Mouse (Mus musculus) midbrain, embryonic 13.5 days (tissue): Measurements from ENCODE around the gene Wdr95. TPM values are rescaled to one million over a fixed set of nuclear protein-coding genes. Genes with fewer than 3 reads are reported as not detected.

ENCODE experiments used
- ATAC-seq: fragments of 200-750 bp; cut with Nextera tagmentation; 2 replicates; pipeline ENCODE4 v1.8.0; 2017; ENCODE audit warnings: mild to moderate bottlenecking, moderate TSS enrichment, moderate library complexity
- H3K27ac ChIP-seq: fragments of 300-500 bp; sonication (generic); 2 replicates; pipeline ENCODE4 v1.5.1; 2015; ENCODE audit warnings: inconsistent platforms, mild to moderate bottlenecking, moderate library complexity
- H3K27me3 ChIP-seq: fragments of 300-500 bp; sonication (generic); 2 replicates; pipeline ENCODE4 v1.6.1; 2015; ENCODE audit warnings: mild to moderate bottlenecking, inconsistent platforms
- H3K36me3 ChIP-seq: fragments of 300-500 bp; sonication (generic); 2 replicates; pipeline ENCODE4 v1.6.1; 2015; ENCODE audit warnings: mild to moderate bottlenecking, inconsistent platforms
- H3K4me1 ChIP-seq: fragments of 300-500 bp; sonication (generic); replicated peaks from 2 replicates; pipeline ENCODE4 v1.6.1; 2015; ENCODE audit warnings: inconsistent platforms
- H3K4me2 ChIP-seq: fragments of 300-500 bp; sonication (generic); replicated peaks from 2 replicates; pipeline ENCODE4 v1.6.1; 2015; ENCODE audit warnings: moderate library complexity, mild to moderate bottlenecking, inconsistent platforms
- H3K4me3 ChIP-seq: fragments of 300-500 bp; sonication (generic); replicated peaks from 2 replicates; pipeline ENCODE4 v1.5.1; 2015; ENCODE audit warnings: mild to moderate bottlenecking, inconsistent platforms
- H3K9ac ChIP-seq: fragments of 300-500 bp; sonication (generic); replicated peaks from 2 replicates; pipeline ENCODE4 v1.6.1; 2015; ENCODE audit warnings: mild to moderate bottlenecking, inconsistent platforms
- H3K9me3 ChIP-seq: fragments of 300-500 bp; sonication (generic); 2 replicates; pipeline ENCODE4 v1.6.1; 2016; ENCODE audit warnings: mild to moderate bottlenecking, inconsistent platforms
- WGBS: fragments of 180-500 bp; shearing (Covaris S2); methylation state at CpG from one replicate; pipeline ENCODE4 v1.1.7; 2015; 5-methylcytosine and 5-hydroxymethylcytosine counted together
- polyA plus RNA-seq: library from polyadenylated mRNA; unstranded; fragments of >200 nt; fragmentation: Nextera tagmentation; extraction: Ambion mirVana; gene quantifications from 2 replicates; pipeline ENCODE4 v1.2.1, GENCODE M21; 2015

Wdr95 gene
- polyA plus RNA-seq, 1 experiment from 2014 or later, result 0.11 TPM

DNA sequence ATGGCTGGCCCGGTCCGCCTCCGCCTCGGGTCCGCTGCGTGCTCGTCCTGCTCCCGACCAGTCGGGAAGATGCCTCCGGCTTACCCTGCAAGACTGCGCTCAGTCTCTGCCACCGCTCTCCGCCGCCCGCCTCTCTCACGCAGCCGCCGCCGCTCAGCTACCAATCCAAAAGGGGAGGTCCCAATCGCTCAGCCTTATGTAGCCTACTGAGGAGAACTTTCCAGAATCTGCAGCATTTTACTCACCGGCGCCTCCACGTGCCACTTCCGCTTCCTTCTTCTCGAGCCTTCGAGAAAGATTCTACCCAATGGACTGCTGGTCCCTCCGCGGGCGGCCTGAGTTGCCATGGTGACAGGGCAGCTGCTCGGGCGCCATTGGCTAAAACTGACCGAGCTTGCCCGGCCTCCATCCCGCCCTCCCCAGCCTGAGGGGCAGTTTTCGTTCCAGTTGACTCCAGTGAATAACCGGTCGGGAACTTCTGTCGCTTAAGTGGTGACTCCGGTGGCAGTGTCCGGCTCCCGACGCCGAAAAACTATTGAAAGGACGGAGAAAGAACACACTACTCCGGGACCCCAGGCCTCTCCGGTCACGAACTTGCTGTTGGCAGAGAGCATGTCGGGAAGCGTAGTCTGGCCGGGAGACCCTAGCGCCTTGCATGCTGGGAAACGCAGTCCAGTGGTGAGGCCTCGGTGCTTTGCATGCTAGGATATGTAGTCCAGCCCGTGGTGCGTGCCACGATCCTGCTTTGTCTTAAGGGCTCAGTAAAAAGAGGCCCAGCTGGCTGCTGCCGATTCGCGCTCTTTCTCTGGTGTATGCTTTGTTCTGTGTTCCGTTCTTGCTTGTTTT, 107.8 kb downstream of the Wdr95 start, which contains the start of gene Hsph1:
Gene Hsph1, minus strand, starts transcription at position 302 of the 846 bp plus-strand sequence.
- peak within 1 kb of the TSS; percentile 96 for H3K4me2 ChIP-seq
- peaks cover 31% of the 10 kb centered on the region for H3K4me1 ChIP-seq
- peak within 1 kb of the TSS; percentile 83 for H3K27ac ChIP-seq
- H3K36me3 ChIP-seq, result peaks cover 24% of the 10 kb centered on the region
- under 1% methylated on average over 60 of the region's 60 CpGs for WGBS
- ATAC-seq, result peak; percentile 99
- peak within 1 kb of the TSS; percentile 76 for H3K9ac ChIP-seq
- H3K27me3 ChIP-seq, result no peaks in the 10 kb centered on the region
- no peaks in the 10 kb centered on the region for H3K9me3 ChIP-seq
- peak within 1 kb of the TSS; percentile 66 for H3K4me3 ChIP-seq

GRCm38 (mm10) chr5:149637306-149637705, 108.8 kb downstream of the Wdr95 start:
- H3K27ac ChIP-seq, result no peak overlapping the region
- peak overlapping the region; percentile 67; the same call in 1 of the 2 replicates for H3K9ac ChIP-seq
- 54% methylated on average over 8 of the region's 8 CpGs for WGBS

GRCm38 (mm10) chr5:149641277-149641892, 112.9 kb downstream of the Wdr95 start:
- Histone ChIP-seq H3K4me3 (no peak overlapping the region), H3K27ac (no peak overlapping the region), H3K4me2 (no peak overlapping the region), H3K36me3 (no peaks in the 10 kb centered on the region), H3K4me1 (peaks cover 5% of the 10 kb centered on the region), H3K9ac (no peak overlapping the region), H3K27me3 (no peaks in the 10 kb centered on the region), H3K9me3 (no peaks in the 10 kb centered on the region)
- no peak for ATAC-seq
- WGBS, result 89% methylated on average over 8 of the region's 8 CpGs

More at GRCm38 (mm10) chr5:149637306-149637705, 108.8 kb downstream of the Wdr95 start:
- Histone ChIP-seq H3K4me1 (peaks cover 31% of the 10 kb centered on the region), H3K4me3 (peak overlapping the region; percentile 66), H3K9me3 (no peaks in the 10 kb centered on the region), H3K36me3 (peaks cover 14% of the 10 kb centered on the region), H3K4me2 (peak overlapping the region; percentile 96), H3K27me3 (no peaks in the 10 kb centered on the region)
- ATAC-seq, result no peak

- WGBS, result 54% methylated on average over 6 of the region's 6 CpGs
- peaks cover 9% of the 10 kb centered on the region for H3K4me1 ChIP-seq
Measured at GRCm38 (mm10) chr5:149642366-149642765, 113.9 kb downstream of the Wdr95 start.

GRCm38 (mm10) chr5:149642783-149643509, 114.5 kb downstream of the Wdr95 start:
- Histone ChIP-seq H3K27ac (no peak overlapping the region), H3K4me3 (no peak overlapping the region), H3K9ac (no peak overlapping the region), H3K4me1 (peaks cover 13% of the 10 kb centered on the region), H3K27me3 (no peaks in the 10 kb centered on the region), H3K36me3 (no peaks in the 10 kb centered on the region), H3K4me2 (no peak overlapping the region), H3K9me3 (no peaks in the 10 kb centered on the region)
- 89% methylated on average over 11 of the region's 11 CpGs for WGBS
- ATAC-seq, result no peak

More at GRCm38 (mm10) chr5:149642366-149642765, 113.9 kb downstream of the Wdr95 start:
- no peak overlapping the region for H3K4me2 ChIP-seq
- no peak overlapping the region for H3K4me3 ChIP-seq
- no peak overlapping the region for H3K27ac ChIP-seq
- no peaks in the 10 kb centered on the region for H3K36me3 ChIP-seq
- H3K27me3 ChIP-seq, result no peaks in the 10 kb centered on the region
- H3K9me3 ChIP-seq, result no peaks in the 10 kb centered on the region
- 0 out of 2 replicates have a peak, but pooled peaks have one; percentile 48 for ATAC-seq
- no peak overlapping the region for H3K9ac ChIP-seq

- H3K4me2 ChIP-seq, result no peak overlapping the region
- WGBS, result 65% methylated on average over 8 of the region's 8 CpGs
Measured at GRCm38 (mm10) chr5:149647367-149648115, 119.1 kb downstream of the Wdr95 start.

GRCm38 (mm10) chr5:149648196-149648595, 119.7 kb downstream of the Wdr95 start:
- 79% methylated on average over 4 of the region's 4 CpGs for WGBS
- H3K27me3 ChIP-seq, result no peaks in the 10 kb centered on the region
- no peak overlapping the region for H3K4me2 ChIP-seq
- H3K36me3 ChIP-seq, result no peaks in the 10 kb centered on the region
- H3K4me1 ChIP-seq, result peaks cover 26% of the 10 kb centered on the region
- no peak overlapping the region for H3K9ac ChIP-seq
- ATAC-seq, result no peak
- H3K4me3 ChIP-seq, result no peak overlapping the region
- no peaks in the 10 kb centered on the region for H3K9me3 ChIP-seq
- no peak overlapping the region for H3K27ac ChIP-seq

More at GRCm38 (mm10) chr5:149647367-149648115, 119.1 kb downstream of the Wdr95 start:
- peak; percentile 70 for ATAC-seq
- Histone ChIP-seq H3K27me3 (no peaks in the 10 kb centered on the region), H3K4me3 (no peak overlapping the region), H3K9me3 (no peaks in the 10 kb centered on the region), H3K9ac (no peak overlapping the region), H3K27ac (no peak overlapping the region), H3K4me1 (peaks cover 26% of the 10 kb centered on the region), H3K36me3 (no peaks in the 10 kb centered on the region)

DNA sequence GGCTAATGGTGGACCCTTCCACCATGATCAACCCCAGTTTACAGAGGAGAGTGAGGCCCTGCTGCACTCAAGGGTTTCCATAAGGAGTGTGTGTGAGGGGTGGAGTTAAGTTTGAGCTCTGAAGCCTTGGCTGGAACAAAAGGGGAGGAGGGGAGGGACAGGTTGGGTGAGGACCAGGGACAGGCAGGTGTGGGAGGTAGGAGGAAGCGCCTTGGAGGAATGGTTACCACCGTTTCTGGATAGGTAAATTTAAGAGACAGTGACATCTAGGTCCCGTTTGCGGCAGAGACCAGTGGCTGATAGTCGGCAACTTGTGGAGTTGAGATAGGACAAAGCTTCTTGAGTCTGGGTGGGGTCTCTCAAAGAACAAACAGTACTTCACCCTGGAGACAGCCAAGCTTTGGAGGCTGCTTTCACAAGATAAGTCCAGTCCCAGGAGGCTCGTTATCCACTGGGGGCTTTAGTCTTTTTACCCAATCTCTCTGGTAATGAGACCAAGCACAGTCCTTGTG, 120.5 kb downstream of the Wdr95 start:
- Histone ChIP-seq H3K9me3 (no peaks in the 10 kb centered on the region), H3K4me1 (peaks cover 26% of the 10 kb centered on the region), H3K9ac (no peak overlapping the region), H3K4me3 (no peak overlapping the region), H3K27me3 (no peaks in the 10 kb centered on the region), H3K36me3 (no peaks in the 10 kb centered on the region), H3K4me2 (no peak overlapping the region), H3K27ac (no peak overlapping the region)
- 71% methylated on average over 6 of the region's 6 CpGs for WGBS
- ATAC-seq, result no peak

GRCm38 (mm10) chr5:149649499-149650178, 121.2 kb downstream of the Wdr95 start:
- H3K9me3 ChIP-seq, result no peaks in the 10 kb centered on the region
- WGBS, result 80% methylated on average over 14 of the region's 14 CpGs
- no peaks in the 10 kb centered on the region for H3K27me3 ChIP-seq
- no peak overlapping the region for H3K4me2 ChIP-seq
- H3K4me3 ChIP-seq, result no peak overlapping the region
- no peaks in the 10 kb centered on the region for H3K36me3 ChIP-seq
- no peak overlapping the region for H3K9ac ChIP-seq
- H3K27ac ChIP-seq, result no peak overlapping the region
- ATAC-seq, result no peak
- H3K4me1 ChIP-seq, result peaks cover 26% of the 10 kb centered on the region

DNA sequence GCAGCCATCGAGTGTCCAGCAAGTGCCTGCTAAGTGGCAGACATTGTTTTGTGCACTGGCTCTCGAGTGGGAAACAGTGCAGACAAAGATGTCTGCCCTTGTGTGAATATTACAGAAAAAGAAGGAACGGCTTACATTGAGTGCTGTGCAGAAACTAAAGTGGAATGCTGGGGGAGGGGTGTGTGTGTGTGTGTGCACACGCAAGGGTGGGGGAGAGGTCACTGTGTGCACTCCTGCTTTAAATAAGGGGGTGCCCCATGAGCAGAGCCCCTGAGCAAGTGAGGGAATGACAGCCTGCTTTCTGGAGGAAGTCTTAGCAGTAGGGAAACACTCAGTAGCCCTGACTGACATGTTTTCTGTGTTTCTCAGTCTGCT, 121.7 kb downstream of the Wdr95 start:
- Histone ChIP-seq H3K9ac (no peak overlapping the region), H3K4me1 (peaks cover 26% of the 10 kb centered on the region), H3K4me2 (no peak overlapping the region), H3K9me3 (no peaks in the 10 kb centered on the region), H3K4me3 (no peak overlapping the region), H3K27me3 (no peaks in the 10 kb centered on the region), H3K36me3 (no peaks in the 10 kb centered on the region), H3K27ac (no peak overlapping the region; the same call in 1 of the 2 replicates)
- WGBS, result 72% methylated on average over 4 of the region's 4 CpGs
- ATAC-seq, result no peak

DNA sequence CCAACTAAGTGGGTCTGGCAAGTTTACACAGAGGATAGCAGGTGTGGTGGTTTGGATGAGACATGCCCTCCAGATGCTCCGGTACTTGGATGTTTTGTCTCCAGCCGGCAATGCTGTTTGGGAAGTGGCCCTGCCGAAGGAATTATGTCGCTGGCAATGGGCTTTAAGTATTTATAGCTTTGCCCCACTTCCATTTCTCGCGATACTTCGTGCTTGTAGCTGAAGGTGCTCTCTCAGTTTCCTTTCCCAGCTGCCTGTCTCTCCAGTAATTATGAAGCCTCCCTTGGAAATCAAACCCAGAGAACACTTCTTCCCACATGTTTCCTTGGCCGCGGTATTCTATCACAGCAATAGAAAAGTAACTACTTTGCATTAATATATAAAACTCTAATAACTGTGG, 127.2 kb downstream of the Wdr95 start:
- H3K27me3 ChIP-seq, result no peaks in the 10 kb centered on the region
- no peaks in the 10 kb centered on the region for H3K9me3 ChIP-seq
- no peak overlapping the region for H3K4me3 ChIP-seq
- 0 out of 2 replicates have a peak, but pooled peaks cover 3% of the 10 kb centered on the region for H3K4me1 ChIP-seq
- H3K4me2 ChIP-seq, result no peak overlapping the region
- no peak overlapping the region for H3K27ac ChIP-seq
- no peak for ATAC-seq
- H3K9ac ChIP-seq, result no peak overlapping the region
- H3K36me3 ChIP-seq, result no peaks in the 10 kb centered on the region
- WGBS, result 93% methylated on average over 9 of the region's 9 CpGs
